Mouse (Mus musculus): ENCODE measurements around the gene Cstf3. TPM values are rescaled to one million over a fixed set of nuclear protein-coding genes. Genes with fewer than 3 reads are reported as not detected.

Gene Cstf3
- polyA plus RNA-seq, 1 experiment from 2014 or later: 74.4 TPM

GRCm38 (mm10) chr2:104688724-104689123 lies 98.4 kb downstream of the Cstf3 start:
- no peak for ATAC-seq (replicated peaks; ENCODE audit: low FRiP score)
- Histone ChIP-seq H3K4me3 (replicated peaks) (no peak overlapping the region), H3K27me3 (no peaks in the 10 kb centered on the region), H3K4me1 (no peaks in the 10 kb centered on the region), H3K27ac (no peak overlapping the region), H3K36me3 (peaks cover 4% of the 10 kb centered on the region), H3K9ac (no peak overlapping the region), H3K4me2 (no peak overlapping the region), H3K9me3 (replicated peaks) (no peaks in the 10 kb centered on the region)
- WGBS: 85% methylated on average over 8 of the region's 8 CpGs

- no peak overlapping the region for H3K27ac ChIP-seq
- no peaks in the 10 kb centered on the region for H3K9me3 ChIP-seq (replicated peaks)
- WGBS: 84% methylated on average over 4 of the region's 4 CpGs
- H3K36me3 ChIP-seq: no peaks in the 10 kb centered on the region
- H3K4me2 ChIP-seq: no peak overlapping the region
- no peaks in the 10 kb centered on the region for H3K4me1 ChIP-seq
- no peak overlapping the region for H3K9ac ChIP-seq
- ATAC-seq (replicated peaks; ENCODE audit: low FRiP score): no peak
- no peaks in the 10 kb centered on the region for H3K27me3 ChIP-seq
- no peak overlapping the region for H3K4me3 ChIP-seq (replicated peaks)
Measured at GRCm38 (mm10) chr2:104690720-104691119, 100.4 kb downstream of the Cstf3 start.

GRCm38 (mm10) chr2:104692551-104692950 lies 102.2 kb downstream of the Cstf3 start:
- H3K4me3 ChIP-seq (replicated peaks): no peak overlapping the region
- no peak overlapping the region for H3K4me2 ChIP-seq
- H3K9me3 ChIP-seq (replicated peaks): no peaks in the 10 kb centered on the region
- no peak for ATAC-seq (replicated peaks; ENCODE audit: low FRiP score)
- H3K9ac ChIP-seq: no peak overlapping the region
- H3K4me1 ChIP-seq: no peaks in the 10 kb centered on the region
- H3K27me3 ChIP-seq: no peaks in the 10 kb centered on the region
- peaks cover 4% of the 10 kb centered on the region; the same call in 1 of the 2 replicates for H3K36me3 ChIP-seq
- H3K27ac ChIP-seq: no peak overlapping the region
- WGBS: 61% methylated on average over 2 of the region's 2 CpGs

- Histone ChIP-seq H3K4me2 (no peak overlapping the region), H3K36me3 (peaks cover 5% of the 10 kb centered on the region; the same call in 1 of the 2 replicates), H3K4me1 (no peaks in the 10 kb centered on the region), H3K9ac (no peak overlapping the region), H3K9me3 (replicated peaks) (no peaks in the 10 kb centered on the region), H3K27me3 (no peaks in the 10 kb centered on the region), H3K4me3 (replicated peaks) (no peak overlapping the region), H3K27ac (no peak overlapping the region)
- 80% methylated on average over 11 of the region's 11 CpGs for WGBS
- no peak for ATAC-seq (replicated peaks; ENCODE audit: low FRiP score)
Measured at GRCm38 (mm10) chr2:104699659-104700058, 109.3 kb downstream of the Cstf3 start.

- Histone ChIP-seq H3K36me3 (peaks cover 13% of the 10 kb centered on the region; the same call in 1 of the 2 replicates), H3K27ac (no peak overlapping the region), H3K4me2 (no peak overlapping the region), H3K4me3 (replicated peaks) (no peak overlapping the region), H3K9me3 (replicated peaks) (no peaks in the 10 kb centered on the region), H3K4me1 (no peaks in the 10 kb centered on the region), H3K27me3 (no peaks in the 10 kb centered on the region), H3K9ac (no peak overlapping the region)
- no peak for ATAC-seq (replicated peaks; ENCODE audit: low FRiP score)
- 72% methylated on average over 3 of the region's 3 CpGs for WGBS
Measured at GRCm38 (mm10) chr2:104703158-104703557, 112.8 kb downstream of the Cstf3 start.

- Histone ChIP-seq H3K4me2 (no peak overlapping the region), H3K4me1 (no peaks in the 10 kb centered on the region), H3K36me3 (peaks cover 13% of the 10 kb centered on the region; the same call in 1 of the 2 replicates), H3K9ac (no peak overlapping the region), H3K27me3 (no peaks in the 10 kb centered on the region), H3K4me3 (replicated peaks) (no peak overlapping the region), H3K9me3 (replicated peaks) (no peaks in the 10 kb centered on the region), H3K27ac (no peak overlapping the region)
- no peak for ATAC-seq (replicated peaks; ENCODE audit: low FRiP score)
- 73% methylated on average over 3 of the region's 3 CpGs for WGBS
Measured at GRCm38 (mm10) chr2:104704355-104704754, 114.0 kb downstream of the Cstf3 start.

- no peak overlapping the region for H3K27ac ChIP-seq
- H3K36me3 ChIP-seq: peaks cover 12% of the 10 kb centered on the region; the same call in 1 of the 2 replicates
- 58% methylated on average over 6 of the region's 6 CpGs for WGBS
- peaks cover 10% of the 10 kb centered on the region; the same call in 1 of the 2 replicates for H3K27me3 ChIP-seq
- ATAC-seq (replicated peaks; ENCODE audit: low FRiP score): no peak
- no peak overlapping the region for H3K4me3 ChIP-seq (replicated peaks)
- H3K4me1 ChIP-seq: peaks cover 30% of the 10 kb centered on the region
- no peak overlapping the region for H3K4me2 ChIP-seq
- no peak overlapping the region for H3K9ac ChIP-seq
- no peaks in the 10 kb centered on the region for H3K9me3 ChIP-seq (replicated peaks)
Measured at GRCm38 (mm10) chr2:104709786-104710337, 119.5 kb downstream of the Cstf3 start.

- WGBS: 22% methylated on average over 6 of the region's 6 CpGs
- Histone ChIP-seq H3K9me3 (replicated peaks) (no peaks in the 10 kb centered on the region), H3K4me1 (peaks cover 30% of the 10 kb centered on the region), H3K9ac (no peak overlapping the region), H3K27ac (peak overlapping the region; percentile 87; the same call in 1 of the 2 replicates), H3K4me3 (replicated peaks) (peak overlapping the region; percentile 87), H3K4me2 (peak overlapping the region; percentile 76), H3K27me3 (peaks cover 10% of the 10 kb centered on the region; the same call in 1 of the 2 replicates), H3K36me3 (peaks cover 6% of the 10 kb centered on the region; the same call in 1 of the 2 replicates)
- no peak for ATAC-seq (replicated peaks; ENCODE audit: low FRiP score)
Measured at GRCm38 (mm10) chr2:104710670-104711370, 120.5 kb downstream of the Cstf3 start.

- Histone ChIP-seq H3K9ac (peak within 1 kb of the TSS; percentile 76), H3K27me3 (peaks cover 10% of the 10 kb centered on the region; the same call in 1 of the 2 replicates), H3K4me1 (peaks cover 30% of the 10 kb centered on the region), H3K27ac (peak within 1 kb of the TSS; percentile 87), H3K36me3 (no peaks in the 10 kb centered on the region), H3K9me3 (replicated peaks) (no peaks in the 10 kb centered on the region), H3K4me3 (replicated peaks) (peak within 1 kb of the TSS; percentile 87), H3K4me2 (peak within 1 kb of the TSS; percentile 76)
- ATAC-seq (replicated peaks; ENCODE audit: low FRiP score): peak; percentile 92
- WGBS: under 1% methylated on average over 66 of the region's 99 CpGs
Measured at GRCm38 (mm10) chr2:104711585-104712485, 121.5 kb downstream of the Cstf3 start, which contains the start of gene Tcp11l1. Gene Tcp11l1 (minus strand): TSS chr2:104712169.

GRCm38 (mm10) chr2:104712486-104712809 lies 122.1 kb downstream of the Cstf3 start:
- peak overlapping the region; percentile 87 for H3K27ac ChIP-seq
- H3K9me3 ChIP-seq (replicated peaks): no peaks in the 10 kb centered on the region
- ATAC-seq (replicated peaks; ENCODE audit: low FRiP score): peak; percentile 35; the same call in 1 of the 2 replicates
- H3K27me3 ChIP-seq: peaks cover 10% of the 10 kb centered on the region; the same call in 1 of the 2 replicates
- H3K4me1 ChIP-seq: peaks cover 30% of the 10 kb centered on the region
- H3K4me3 ChIP-seq (replicated peaks): peak overlapping the region; percentile 87
- peak overlapping the region; percentile 76 for H3K4me2 ChIP-seq
- H3K36me3 ChIP-seq: no peaks in the 10 kb centered on the region
- peak overlapping the region; percentile 76 for H3K9ac ChIP-seq
- WGBS: 4% methylated on average over 7 of the region's 7 CpGs

- 31% methylated on average over 15 of the region's 15 CpGs for WGBS
Measured at GRCm38 (mm10) chr2:104714254-104714691, 124.0 kb downstream of the Cstf3 start.

More at GRCm38 (mm10) chr2:104714254-104714691, 124.0 kb downstream of the Cstf3 start:
- Histone ChIP-seq H3K27me3 (peaks cover 10% of the 10 kb centered on the region; the same call in 1 of the 2 replicates), H3K36me3 (no peaks in the 10 kb centered on the region), H3K9ac (no peak overlapping the region), H3K27ac (no peak overlapping the region), H3K9me3 (replicated peaks) (no peaks in the 10 kb centered on the region), H3K4me3 (replicated peaks) (no peak overlapping the region), H3K4me1 (peaks cover 30% of the 10 kb centered on the region), H3K4me2 (no peak overlapping the region; the same call in 1 of the 2 replicates)
- ATAC-seq (replicated peaks; ENCODE audit: low FRiP score): 0 out of 2 replicates have a peak, but pooled peaks have one; percentile 13

All from kidney, embryonic 15.5 days (tissue).